Mouse (Mus musculus): ENCODE results near the gene Zfp119b. TPM values are rescaled to one million over a fixed set of nuclear protein-coding genes. Genes with fewer than 3 reads are reported as not detected.
"Not testable (repeated sequence)": the region's sequence is repeated elsewhere in the genome, so short reads cannot be mapped to it uniquely, and the experiment has no call there.

Zfp119b gene
- polyA plus RNA-seq, 1 experiment from 2014 or later: 4.4 TPM

GRCm38 (mm10) chr17:55945696-55946095 is 3.6 kb downstream of the Zfp119b start:
- no peaks in the 10 kb centered on the region for H3K9me3 ChIP-seq (ENCODE audit: low read length)
- DNase-seq: no peak
- H3K9ac ChIP-seq (replicated peaks): peak overlapping the region; percentile 76
- TF ChIP-seq EP300 (IDR thresholded peaks at IDR 0.05; ENCODE audit: low read depth) (no peak), CTCF (IDR thresholded peaks at IDR 0.05; ENCODE audit: low read depth) (no peak)
- WGBS (ENCODE audit: insufficient replicate concordance): 29% methylated on average over 5 of the region's 5 CpGs
- peaks cover 6% of the 10 kb centered on the region; the same call in 1 of the 2 replicates for H3K4me1 ChIP-seq (ENCODE audit: insufficient read depth)
- H3K27ac ChIP-seq (ENCODE audit: low read depth): peak overlapping the region; percentile 94
- no peak for ATAC-seq
- H3K4me3 ChIP-seq (ENCODE audit: low read depth, low read length): peak overlapping the region; percentile 54
- no peaks in the 10 kb centered on the region for H3K27me3 ChIP-seq (ENCODE audit: insufficient read depth, low read length)
- H3K4me2 ChIP-seq (ENCODE audit: low read depth, low read length): peak overlapping the region; percentile 82
- H3K36me3 ChIP-seq (replicated peaks; ENCODE audit: insufficient read depth, low read length): no peaks in the 10 kb centered on the region; the same call in 1 of the 2 replicates

- DNase-seq (peak; percentile 80), ATAC-seq (peak; percentile 98)
- not testable (repeated sequence) for H3K9me3 ChIP-seq (ENCODE audit: low read length); H3K4me1 ChIP-seq (ENCODE audit: insufficient read depth); H3K36me3 ChIP-seq (replicated peaks; ENCODE audit: insufficient read depth, low read length); H3K27me3 ChIP-seq (ENCODE audit: insufficient read depth, low read length)
- WGBS (ENCODE audit: insufficient replicate concordance): under 1% methylated on average over 54 of the region's 56 CpGs
- Histone ChIP-seq H3K4me3 (ENCODE audit: low read depth, low read length) (peak overlapping the region; percentile 54), H3K27ac (ENCODE audit: low read depth) (peak overlapping the region; percentile 94), H3K9ac (replicated peaks) (peak overlapping the region; percentile 76), H3K4me2 (ENCODE audit: low read depth, low read length) (peak overlapping the region; percentile 82)
Measured at GRCm38 (mm10) chr17:55944866-55945682, 4.2 kb downstream of the Zfp119b start.

DNA sequence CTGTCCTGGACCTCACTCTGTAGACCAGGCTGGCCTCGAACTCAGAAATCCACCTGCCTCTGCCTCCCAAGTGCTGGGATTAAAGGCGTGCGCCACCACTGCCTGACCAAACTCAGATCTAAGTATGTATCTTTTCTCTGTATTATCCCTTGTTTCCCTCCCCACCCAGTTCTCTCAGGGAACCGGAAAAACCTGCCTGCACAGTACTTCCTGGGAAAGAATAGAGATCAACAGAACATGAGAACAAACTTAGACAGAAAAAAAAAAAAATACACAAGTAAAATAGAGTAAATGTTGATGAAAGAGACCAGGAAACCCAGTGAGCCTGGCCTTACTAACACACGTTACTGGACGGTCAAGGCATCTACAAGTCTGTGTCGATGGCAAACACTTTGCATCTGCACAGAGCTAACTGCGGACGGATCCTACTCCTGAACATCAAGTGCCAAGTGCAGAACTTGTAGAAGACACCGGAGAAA is 4.9 kb downstream of the Zfp119b start:
- H3K4me3 ChIP-seq (ENCODE audit: low read depth, low read length): peak overlapping the region; percentile 54
- H3K27me3 ChIP-seq (ENCODE audit: insufficient read depth, low read length); H3K9me3 ChIP-seq (ENCODE audit: low read length); H3K4me1 ChIP-seq (ENCODE audit: insufficient read depth); DNase-seq; H3K36me3 ChIP-seq (replicated peaks; ENCODE audit: insufficient read depth, low read length): not testable (repeated sequence)
- ATAC-seq: peak; percentile 15
- peak overlapping the region; percentile 94 for H3K27ac ChIP-seq (ENCODE audit: low read depth)
- peak overlapping the region; percentile 82 for H3K4me2 ChIP-seq (ENCODE audit: low read depth, low read length)
- peak overlapping the region; percentile 76 for H3K9ac ChIP-seq (replicated peaks)
- WGBS (ENCODE audit: insufficient replicate concordance): 29% methylated on average over 10 of the region's 10 CpGs

- peak overlapping the region; percentile 73; the same call in 1 of the 2 replicates for H3K9ac ChIP-seq (replicated peaks)
Measured at GRCm38 (mm10) chr17:55933191-55933590, 16.1 kb downstream of the Zfp119b start.

DNA sequence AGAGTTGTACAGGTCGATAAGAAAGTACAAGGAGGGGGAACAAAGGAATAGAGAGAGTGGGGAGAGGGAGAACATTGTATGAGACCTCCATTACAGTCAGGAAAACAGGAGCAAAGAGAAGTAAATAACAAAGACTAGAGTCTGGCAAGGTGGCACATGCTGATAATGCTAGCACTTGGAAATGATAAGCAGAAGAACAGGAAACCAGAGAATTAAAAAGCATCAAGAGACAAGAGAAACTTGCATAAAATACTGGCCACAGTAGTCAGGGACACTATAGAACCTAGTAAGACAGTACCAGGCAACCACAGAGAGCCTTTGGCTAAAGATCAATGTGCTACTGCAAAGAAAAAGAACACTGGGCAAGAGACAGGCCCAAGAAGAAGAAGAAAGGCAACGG is 16.7 kb downstream of the Zfp119b start:
- peak overlapping the region; percentile 62 for H3K4me3 ChIP-seq (ENCODE audit: low read depth, low read length)
- 31% methylated on average over 2 of the region's 2 CpGs for WGBS (ENCODE audit: insufficient replicate concordance)
- peak; percentile 46 for ATAC-seq

More at GRCm38 (mm10) chr17:55933191-55933590, 16.1 kb downstream of the Zfp119b start:
- ATAC-seq (no peak), DNase-seq (no peak)
- Histone ChIP-seq H3K9me3 (ENCODE audit: low read length) (peaks cover 13% of the 10 kb centered on the region; the same call in 1 of the 2 replicates), H3K4me2 (ENCODE audit: low read depth, low read length) (peak overlapping the region; percentile 76), H3K4me3 (ENCODE audit: low read depth, low read length) (peak overlapping the region; percentile 62), H3K27me3 (ENCODE audit: insufficient read depth, low read length) (no peaks in the 10 kb centered on the region), H3K36me3 (replicated peaks; ENCODE audit: insufficient read depth, low read length) (0 out of 2 replicates have a peak, but pooled peaks cover 2% of the 10 kb centered on the region), H3K4me1 (ENCODE audit: insufficient read depth) (peaks cover 14% of the 10 kb centered on the region), H3K27ac (ENCODE audit: low read depth) (no peak overlapping the region; the same call in 1 of the 2 replicates)
- TF ChIP-seq EP300 (IDR thresholded peaks at IDR 0.05; ENCODE audit: low read depth): no peak
- TF ChIP-seq CTCF (IDR thresholded peaks at IDR 0.05; ENCODE audit: low read depth): no peak
- WGBS (ENCODE audit: insufficient replicate concordance): 85% methylated on average over 15 of the region's 15 CpGs

More for the DNA sequence above, 16.7 kb downstream of the Zfp119b start:
- Histone ChIP-seq H3K9me3 (ENCODE audit: low read length) (peaks cover 10% of the 10 kb centered on the region; the same call in 1 of the 2 replicates), H3K27ac (ENCODE audit: low read depth) (peak overlapping the region; percentile 77), H3K27me3 (ENCODE audit: insufficient read depth, low read length) (no peaks in the 10 kb centered on the region), H3K4me1 (ENCODE audit: insufficient read depth) (peaks cover 14% of the 10 kb centered on the region), H3K4me2 (ENCODE audit: low read depth, low read length) (peak overlapping the region; percentile 76), H3K9ac (replicated peaks) (peak overlapping the region; percentile 73), H3K36me3 (replicated peaks; ENCODE audit: insufficient read depth, low read length) (0 out of 2 replicates have a peak, but pooled peaks cover 2% of the 10 kb centered on the region)
- no peak for DNase-seq
- TF ChIP-seq CTCF (IDR thresholded peaks at IDR 0.05; ENCODE audit: low read depth) (no peak), EP300 (IDR thresholded peaks at IDR 0.05; ENCODE audit: low read depth) (peak; percentile 82)
